Mouse (Mus musculus) lung, postnatal 0 days (tissue): ENCODE data around the gene Hoxd1. TPM values are rescaled to one million over a fixed set of nuclear protein-coding genes. Genes with fewer than 3 reads are reported as not detected.

Experiments used
- ATAC-seq: fragments of 200-750 bp; cut with Nextera tagmentation; 2 replicates; pipeline ENCODE4 v1.8.0; 2017; ENCODE audit warnings: moderate library complexity
- DNase-seq: peaks from one replicate; pipeline ENCODE4 v3.0.0-alpha.2; 2016; ENCODE audit warnings: low spot score
- H3K27ac ChIP-seq: fragments of 300-500 bp; sonication (generic); 2 replicates; pipeline ENCODE4 v1.5.1; 2014; ENCODE audit warnings: antibody characterized with exemption, mild to moderate bottlenecking, low read length, mixed read lengths
- H3K27me3 ChIP-seq: fragments of 300-500 bp; sonication (generic); replicated peaks from 2 replicates; pipeline ENCODE4 v1.6.1; 2014; ENCODE audit warnings: low read length, mixed read lengths; ENCODE audit not compliant: insufficient read depth
- H3K36me3 ChIP-seq: fragments of 300-500 bp; sonication (generic); 2 replicates; pipeline ENCODE4 v1.6.1; 2014; ENCODE audit warnings: low read length, mixed read lengths; ENCODE audit not compliant: insufficient read depth
- H3K4me1 ChIP-seq: fragments of 300-500 bp; sonication (generic); 2 replicates; pipeline ENCODE4 v1.6.1; 2014; ENCODE audit warnings: antibody characterized with exemption, low read depth, low read length, mixed read lengths; ENCODE audit not compliant: insufficient read depth
- H3K4me2 ChIP-seq: fragments of 300-500 bp; sonication (generic); replicated peaks from 2 replicates; pipeline ENCODE4 v1.6.1; 2014; ENCODE audit warnings: low read depth, mild to moderate bottlenecking, low read length, moderate library complexity, mixed read lengths
- H3K4me3 ChIP-seq: fragments of 300-500 bp; sonication (generic); 2 replicates; pipeline ENCODE4 v1.5.1; 2014; ENCODE audit warnings: low read depth, low read length
- H3K9ac ChIP-seq: fragments of 300-500 bp; sonication (generic); replicated peaks from 2 replicates; pipeline ENCODE4 v1.6.1; 2014; ENCODE audit warnings: low read depth, mild to moderate bottlenecking
- H3K9me3 ChIP-seq: fragments of 300-500 bp; sonication (generic); 2 replicates; pipeline ENCODE4 v1.6.1; 2016; ENCODE audit warnings: low read length, mixed read lengths
- CTCF ChIP-seq: IDR thresholded peaks from 2 replicates; pipeline ENCODE4 v1.5.1; 2016; ENCODE audit warnings: antibody characterized with exemption, mild to moderate bottlenecking
- EP300 ChIP-seq: IDR thresholded peaks from 2 replicates; pipeline ENCODE4 v1.6.1; 2016; ENCODE audit warnings: antibody characterized with exemption, mild to moderate bottlenecking, control low read depth
- WGBS: fragments of 180-500 bp; shearing (Covaris S2); extraction: QIAGEN DNeasy Blood & Tissue Kit; methylation state at CpG from one replicate; pipeline ENCODE4 v1.1.7; 2014; 5-methylcytosine and 5-hydroxymethylcytosine counted together
- polyA plus RNA-seq: library from polyadenylated mRNA; unstranded; fragments of >200 nt; fragmentation: Nextera tagmentation; extraction: Ambion mirVana; gene quantifications from 2 replicates; pipeline ENCODE4 v1.2.1, GENCODE M21; 2015

Gene Hoxd1
- polyA plus RNA-seq, 1 experiment from 2014 or later: not detected

- ATAC-seq: no peak
- no peak overlapping the region for H3K4me2 ChIP-seq
- WGBS: 12% methylated on average over 9 of the region's 9 CpGs
Observed at GRCm38 (mm10) chr2:74731799-74732512, 30.8 kb upstream of the Hoxd1 start.

GRCm38 (mm10) chr2:74732513-74733316 lies 30.1 kb upstream of the Hoxd1 start:
- WGBS: 2% methylated on average over 42 of the region's 52 CpGs
- Histone ChIP-seq H3K9ac (no peak overlapping the region), H3K4me3 (no peak overlapping the region; the same call in 1 of the 2 replicates)

More at GRCm38 (mm10) chr2:74731799-74732512, 30.8 kb upstream of the Hoxd1 start:
- TF ChIP-seq EP300: no peak
- Histone ChIP-seq H3K9me3 (no peaks in the 10 kb centered on the region), H3K36me3 (no peaks in the 10 kb centered on the region), H3K9ac (no peak overlapping the region), H3K4me3 (no peak overlapping the region), H3K27ac (no peak overlapping the region), H3K27me3 (peaks cover 90% of the 10 kb centered on the region), H3K4me1 (0 out of 2 replicates have a peak, but pooled peaks cover 3% of the 10 kb centered on the region)
- no peak for DNase-seq

GRCm38 (mm10) chr2:74733317-74733661 lies 29.5 kb upstream of the Hoxd1 start:
- ATAC-seq: no peak
- Histone ChIP-seq H3K4me2 (no peak overlapping the region), H3K9me3 (no peaks in the 10 kb centered on the region), H3K4me1 (no peaks in the 10 kb centered on the region), H3K9ac (no peak overlapping the region), H3K27me3 (peaks cover 90% of the 10 kb centered on the region), H3K27ac (no peak overlapping the region), H3K36me3 (no peaks in the 10 kb centered on the region), H3K4me3 (no peak overlapping the region)
- WGBS: 3% methylated on average over 16 of the region's 16 CpGs
- DNase-seq: no peak
- TF ChIP-seq EP300: no peak

More at GRCm38 (mm10) chr2:74732513-74733316, 30.1 kb upstream of the Hoxd1 start:
- Histone ChIP-seq H3K27ac (no peak overlapping the region), H3K27me3 (peaks cover 90% of the 10 kb centered on the region), H3K9me3 (no peaks in the 10 kb centered on the region), H3K36me3 (no peaks in the 10 kb centered on the region), H3K4me1 (no peaks in the 10 kb centered on the region), H3K4me2 (no peak overlapping the region)
- DNase-seq (no peak), ATAC-seq (no peak)
- no peak for TF ChIP-seq CTCF

- H3K4me3 ChIP-seq: no peak overlapping the region
- H3K4me2 ChIP-seq: no peak overlapping the region
- no peak for TF ChIP-seq EP300
- TF ChIP-seq CTCF: no peak
- DNase-seq: no peak
- no peak overlapping the region for H3K27ac ChIP-seq
- no peaks in the 10 kb centered on the region for H3K36me3 ChIP-seq
- no peak for ATAC-seq
- H3K9me3 ChIP-seq: no peaks in the 10 kb centered on the region
- H3K9ac ChIP-seq: no peak overlapping the region
- no peaks in the 10 kb centered on the region for H3K4me1 ChIP-seq
- 5% methylated on average over 6 of the region's 6 CpGs for WGBS
- peaks cover 90% of the 10 kb centered on the region for H3K27me3 ChIP-seq
Observed at GRCm38 (mm10) chr2:74733765-74734164, 29.0 kb upstream of the Hoxd1 start.

GRCm38 (mm10) chr2:74734451-74734850 lies 28.3 kb upstream of the Hoxd1 start:
- no peaks in the 10 kb centered on the region for H3K4me1 ChIP-seq
- H3K36me3 ChIP-seq: no peaks in the 10 kb centered on the region
- H3K27me3 ChIP-seq: peaks cover 92% of the 10 kb centered on the region
- no peak for TF ChIP-seq EP300
- no peak for TF ChIP-seq CTCF
- under 1% methylated on average over 12 of the region's 13 CpGs for WGBS
- no peak for DNase-seq
- H3K4me3 ChIP-seq: no peak overlapping the region
- no peak overlapping the region for H3K9ac ChIP-seq
- no peak overlapping the region for H3K27ac ChIP-seq
- H3K4me2 ChIP-seq: no peak overlapping the region
- ATAC-seq: no peak
- no peaks in the 10 kb centered on the region for H3K9me3 ChIP-seq

- H3K9me3 ChIP-seq: no peaks in the 10 kb centered on the region
- TF ChIP-seq EP300: no peak
- TF ChIP-seq CTCF: no peak
- no peak overlapping the region for H3K4me3 ChIP-seq
- DNase-seq (no peak), ATAC-seq (no peak)
- WGBS: 6% methylated on average over 27 of the region's 27 CpGs
- no peak overlapping the region for H3K4me2 ChIP-seq
- H3K27ac ChIP-seq: no peak overlapping the region
- peaks cover 89% of the 10 kb centered on the region for H3K27me3 ChIP-seq
- H3K36me3 ChIP-seq: no peaks in the 10 kb centered on the region
- H3K9ac ChIP-seq: no peak overlapping the region
- no peaks in the 10 kb centered on the region for H3K4me1 ChIP-seq
Observed at GRCm38 (mm10) chr2:74734996-74735811, 27.6 kb upstream of the Hoxd1 start.
